Mouse (Mus musculus): ENCODE data around the gene Sdc4.

- TF ChIP-seq CTCF (IDR thresholded peaks at IDR 0.05; ENCODE audit: low read depth, low read length), result peak; percentile 81
- TF ChIP-seq POLR2A (IDR thresholded peaks at IDR 0.05; ENCODE audit: extremely low read depth, insufficient read depth, low read length), result no peak
Observed at GRCm38 (mm10) chr2:164389499-164389898, 54.2 kb downstream of the Sdc4 start.

All from liver, adult 2 months (tissue).